Mouse (Mus musculus): ENCODE results near the gene Izumo1r. TPM values are rescaled to one million over a fixed set of nuclear protein-coding genes. Genes with fewer than 3 reads are reported as not detected.

Gene Izumo1r
- total and polyA plus RNA-seq, 2 experiments from 2014 or later: not detected

DNA sequence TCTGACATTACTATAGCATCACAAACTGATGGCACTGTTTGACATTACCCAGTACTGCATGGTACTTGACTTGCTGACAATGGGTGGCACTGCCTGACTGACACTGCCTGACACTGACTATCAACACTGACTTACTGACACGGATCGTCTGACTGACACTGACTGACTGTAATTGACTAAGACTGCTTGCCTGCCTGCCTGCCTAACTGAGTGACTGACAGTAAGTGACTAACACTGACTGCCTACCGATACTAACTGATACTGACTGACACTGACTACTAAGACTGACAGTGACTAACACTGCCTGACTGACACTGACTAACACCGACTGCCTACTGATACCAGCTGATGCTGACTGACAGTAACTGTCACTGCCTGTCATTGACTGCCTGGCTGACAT is 17.5 kb upstream of the Izumo1r start:
- 44% methylated on average over 4 of the region's 4 CpGs for WGBS
- TF ChIP-seq CTCF (IDR thresholded peaks at IDR 0.05; ENCODE audit: low read depth): no peak
- Histone ChIP-seq H3K9ac (no peak overlapping the region), H3K4me2 (ENCODE audit: low read depth) (no peak overlapping the region), H3K27me3 (ENCODE audit: insufficient read depth, low read length) (no peaks in the 10 kb centered on the region), H3K36me3 (ENCODE audit: insufficient read depth) (no peaks in the 10 kb centered on the region), H3K9me3 (ENCODE audit: low read length) (no peaks in the 10 kb centered on the region), H3K27ac (ENCODE audit: low read depth, low read length) (no peak overlapping the region), H3K4me1 (ENCODE audit: insufficient read depth) (no peaks in the 10 kb centered on the region), H3K4me3 (ENCODE audit: low read depth, low read length) (no peak overlapping the region)
- ATAC-seq (peak; percentile 87), DNase-seq (no peak)

DNA sequence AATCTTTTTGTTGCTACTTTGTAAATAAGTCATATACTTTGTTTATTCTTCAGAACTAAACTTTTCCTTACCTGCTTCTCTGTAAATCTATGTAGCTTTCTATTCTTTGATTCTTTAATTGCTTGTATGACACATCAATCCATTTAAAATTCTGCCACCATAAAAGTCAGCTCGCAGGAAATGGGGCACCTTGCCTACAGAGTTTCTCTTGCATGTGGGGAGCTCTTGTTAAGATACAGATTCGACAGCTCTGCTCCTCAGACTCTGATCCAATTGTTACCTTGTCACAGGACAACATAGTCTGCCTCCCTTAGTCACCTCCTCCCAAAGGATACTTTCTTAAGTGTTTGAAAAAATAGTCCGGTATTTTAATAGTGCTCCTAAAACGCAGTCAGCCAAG is 16.9 kb upstream of the Izumo1r start:
- Histone ChIP-seq H3K9ac (no peak overlapping the region), H3K27ac (ENCODE audit: low read depth, low read length) (no peak overlapping the region), H3K4me3 (ENCODE audit: low read depth, low read length) (no peak overlapping the region), H3K27me3 (ENCODE audit: insufficient read depth, low read length) (no peaks in the 10 kb centered on the region), H3K4me2 (ENCODE audit: low read depth) (no peak overlapping the region), H3K9me3 (ENCODE audit: low read length) (no peaks in the 10 kb centered on the region), H3K36me3 (ENCODE audit: insufficient read depth) (no peaks in the 10 kb centered on the region), H3K4me1 (ENCODE audit: insufficient read depth) (no peaks in the 10 kb centered on the region)
- DNase-seq: no peak
- TF ChIP-seq CTCF (IDR thresholded peaks at IDR 0.05; ENCODE audit: low read depth): no peak
- ATAC-seq: no peak
- 80% methylated on average over 4 of the region's 4 CpGs for WGBS

DNA sequence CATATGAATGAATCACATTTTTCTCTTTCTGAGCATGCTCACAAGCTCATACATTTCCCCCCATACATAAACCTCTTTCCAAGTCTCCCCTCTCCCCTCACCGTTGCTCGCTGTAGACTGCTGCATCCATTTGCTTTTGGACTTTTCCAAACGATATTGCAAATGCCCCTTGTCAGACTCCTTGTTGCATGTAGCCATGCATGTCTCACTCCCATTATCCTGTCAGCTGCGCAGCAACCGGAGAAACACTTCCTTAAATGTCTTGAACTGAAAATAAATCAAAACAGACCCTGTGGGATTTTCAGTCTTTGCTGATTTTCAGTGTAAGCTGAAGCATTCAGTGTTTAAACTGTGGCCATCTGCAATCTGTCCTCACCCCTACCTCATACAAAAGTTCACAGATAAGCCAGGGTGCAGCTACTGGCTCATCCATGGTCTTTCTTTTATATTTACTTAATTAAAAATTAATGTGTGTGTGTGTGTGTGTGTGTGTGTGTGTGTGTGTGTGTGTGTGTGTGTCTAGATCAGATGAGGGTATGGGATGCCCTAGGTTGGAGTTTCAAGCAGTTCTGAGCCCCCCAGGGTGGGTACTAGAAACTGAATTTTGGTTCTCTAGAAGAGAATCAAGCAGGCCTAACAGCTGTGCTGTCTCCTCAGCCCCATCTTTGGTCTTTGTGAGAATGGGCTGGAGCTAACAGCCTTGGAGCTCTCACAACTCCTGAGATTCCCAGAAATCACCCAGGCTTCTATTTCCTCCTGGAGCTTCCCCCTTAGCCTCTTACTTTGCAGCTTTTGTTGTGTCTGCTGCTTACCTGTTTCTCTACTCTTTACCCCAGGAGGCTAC is 15.3 kb upstream of the Izumo1r start:
- Histone ChIP-seq H3K9ac (no peak overlapping the region), H3K4me3 (ENCODE audit: low read depth, low read length) (no peak overlapping the region), H3K36me3 (ENCODE audit: insufficient read depth) (no peaks in the 10 kb centered on the region), H3K4me2 (ENCODE audit: low read depth) (no peak overlapping the region), H3K27ac (ENCODE audit: low read depth, low read length) (no peak overlapping the region), H3K9me3 (ENCODE audit: low read length) (no peaks in the 10 kb centered on the region), H3K4me1 (ENCODE audit: insufficient read depth) (no peaks in the 10 kb centered on the region), H3K27me3 (ENCODE audit: insufficient read depth, low read length) (no peaks in the 10 kb centered on the region)
- ATAC-seq (0 out of 2 replicates have a peak, but pooled peaks have one; percentile 36), DNase-seq (no peak)
- no peak for TF ChIP-seq CTCF (IDR thresholded peaks at IDR 0.05; ENCODE audit: low read depth)
- WGBS: 66% methylated on average over 5 of the region's 5 CpGs

DNA sequence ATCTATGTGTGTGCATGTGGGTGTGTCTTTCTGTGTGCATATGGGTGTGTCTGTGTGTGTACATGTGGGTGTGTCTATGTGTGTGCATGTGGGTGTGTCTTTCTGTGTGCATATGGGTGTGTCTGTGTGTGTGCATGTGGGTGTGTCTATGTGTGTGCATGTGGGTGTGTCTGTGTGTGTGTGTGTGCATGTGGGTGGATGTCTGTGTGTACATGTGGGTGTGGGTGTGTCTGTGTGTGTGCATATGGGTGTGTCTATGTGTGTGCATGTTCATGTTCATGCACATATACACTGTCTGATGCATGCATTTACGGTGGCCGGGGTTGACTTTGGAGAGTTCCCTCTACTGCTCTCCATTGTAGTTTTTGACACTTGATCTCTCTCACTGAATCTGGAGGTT is 13.9 kb upstream of the Izumo1r start:
- Histone ChIP-seq H3K27me3 (ENCODE audit: insufficient read depth, low read length) (no peaks in the 10 kb centered on the region), H3K4me1 (ENCODE audit: insufficient read depth) (no peaks in the 10 kb centered on the region), H3K27ac (ENCODE audit: low read depth, low read length) (no peak overlapping the region), H3K9ac (no peak overlapping the region), H3K36me3 (ENCODE audit: insufficient read depth) (no peaks in the 10 kb centered on the region), H3K4me3 (ENCODE audit: low read depth, low read length) (no peak overlapping the region), H3K9me3 (ENCODE audit: low read length) (no peaks in the 10 kb centered on the region), H3K4me2 (ENCODE audit: low read depth) (no peak overlapping the region)
- WGBS: 96% methylated on average over 2 of the region's 2 CpGs
- no peak for TF ChIP-seq CTCF (IDR thresholded peaks at IDR 0.05; ENCODE audit: low read depth)
- DNase-seq (no peak), ATAC-seq (no peak)

DNA sequence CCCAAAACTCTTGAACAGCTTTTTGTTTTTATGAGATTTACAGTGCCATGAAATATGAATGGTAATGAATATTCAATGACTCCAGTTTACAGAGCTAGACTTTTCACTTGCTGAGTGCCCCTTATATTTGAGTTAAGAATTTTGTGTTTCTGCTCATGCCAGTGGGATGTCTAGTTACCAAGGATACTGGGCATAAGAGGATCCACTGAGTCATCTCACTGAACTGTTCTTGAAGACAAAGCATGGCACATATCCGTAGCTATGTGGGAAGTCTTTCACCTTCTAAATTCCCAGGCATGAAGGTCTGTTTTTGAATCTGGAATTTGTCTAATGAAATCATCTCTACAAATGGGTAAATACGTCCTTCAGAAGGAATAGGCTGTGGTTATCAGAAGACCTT is 8.3 kb upstream of the Izumo1r start:
- no peaks in the 10 kb centered on the region for H3K9me3 ChIP-seq (ENCODE audit: low read length)
- no peak for DNase-seq
- H3K4me3 ChIP-seq (ENCODE audit: low read depth, low read length): no peak overlapping the region
- no peak overlapping the region for H3K27ac ChIP-seq (ENCODE audit: low read depth, low read length)
- ATAC-seq: no peak
- no peaks in the 10 kb centered on the region for H3K27me3 ChIP-seq (ENCODE audit: insufficient read depth, low read length)
- no peak for TF ChIP-seq CTCF (IDR thresholded peaks at IDR 0.05; ENCODE audit: low read depth)
- WGBS: 84% methylated on average over 2 of the region's 2 CpGs
- no peaks in the 10 kb centered on the region for H3K4me1 ChIP-seq (ENCODE audit: insufficient read depth)
- no peaks in the 10 kb centered on the region for H3K36me3 ChIP-seq (ENCODE audit: insufficient read depth)
- H3K9ac ChIP-seq: no peak overlapping the region
- no peak overlapping the region for H3K4me2 ChIP-seq (ENCODE audit: low read depth)

DNA sequence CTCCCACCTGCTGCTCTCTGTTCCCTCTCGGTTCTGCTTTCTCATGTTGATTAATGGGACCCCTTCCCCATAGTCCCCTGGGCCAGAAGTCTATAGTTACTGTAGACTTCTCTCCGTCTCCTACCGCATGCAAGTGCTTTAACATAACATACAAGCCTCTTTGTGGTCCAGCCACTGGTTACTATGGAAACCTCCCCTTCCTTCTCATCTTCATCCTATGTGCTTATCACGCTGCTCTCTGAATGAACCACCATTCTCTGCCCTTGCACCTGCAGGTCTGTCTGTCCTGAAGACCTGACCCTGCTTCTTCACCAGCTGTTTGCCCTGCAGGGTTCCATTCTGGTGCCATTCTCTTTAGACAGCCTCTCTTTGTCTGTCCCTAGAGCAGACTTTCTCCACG is 6.2 kb upstream of the Izumo1r start:
- Histone ChIP-seq H3K4me1 (ENCODE audit: insufficient read depth) (no peaks in the 10 kb centered on the region), H3K36me3 (ENCODE audit: insufficient read depth) (no peaks in the 10 kb centered on the region), H3K27me3 (ENCODE audit: insufficient read depth, low read length) (no peaks in the 10 kb centered on the region), H3K4me2 (ENCODE audit: low read depth) (no peak overlapping the region), H3K27ac (ENCODE audit: low read depth, low read length) (no peak overlapping the region), H3K4me3 (ENCODE audit: low read depth, low read length) (no peak overlapping the region), H3K9ac (no peak overlapping the region), H3K9me3 (ENCODE audit: low read length) (no peaks in the 10 kb centered on the region)
- no peak for DNase-seq
- 21% methylated on average over 5 of the region's 5 CpGs for WGBS
- no peak for TF ChIP-seq CTCF (IDR thresholded peaks at IDR 0.05; ENCODE audit: low read depth)
- peak; percentile 63 for ATAC-seq

DNA sequence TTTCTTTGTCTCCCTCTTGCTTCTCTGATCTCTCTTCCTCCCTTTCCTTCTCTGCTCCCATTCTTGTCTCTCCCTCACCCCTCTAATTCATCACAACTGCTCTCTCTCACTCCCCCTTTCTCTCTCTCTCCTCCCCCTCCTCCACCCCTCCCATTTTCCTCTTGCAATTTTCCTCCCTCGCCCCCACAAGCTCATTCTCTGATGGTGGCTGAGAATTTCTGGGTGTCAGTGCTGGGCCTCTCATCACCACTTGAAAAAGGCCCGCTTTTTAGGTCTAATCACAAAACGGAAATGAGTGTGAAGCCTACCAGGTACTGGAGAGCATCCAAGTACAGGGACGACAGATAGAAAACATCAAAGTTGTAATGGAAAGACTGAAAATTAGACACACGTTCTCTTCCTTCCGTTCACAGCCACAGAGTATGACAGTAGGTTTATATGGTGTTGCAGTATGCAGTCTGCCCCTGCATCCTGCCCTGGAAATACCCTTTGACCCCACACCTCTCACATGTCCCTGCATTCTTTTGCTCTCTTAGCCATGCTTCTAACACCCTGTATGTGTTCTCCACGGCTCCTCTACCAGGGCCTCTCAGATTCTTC is 4.2 kb upstream of the Izumo1r start:
- Histone ChIP-seq H3K27me3 (ENCODE audit: insufficient read depth, low read length) (no peaks in the 10 kb centered on the region), H3K4me2 (ENCODE audit: low read depth) (no peak overlapping the region), H3K9me3 (ENCODE audit: low read length) (no peaks in the 10 kb centered on the region), H3K9ac (no peak overlapping the region), H3K36me3 (ENCODE audit: insufficient read depth) (no peaks in the 10 kb centered on the region), H3K4me1 (ENCODE audit: insufficient read depth) (no peaks in the 10 kb centered on the region), H3K27ac (ENCODE audit: low read depth, low read length) (no peak overlapping the region), H3K4me3 (ENCODE audit: low read depth, low read length) (no peak overlapping the region)
- TF ChIP-seq CTCF (IDR thresholded peaks at IDR 0.05; ENCODE audit: low read depth): no peak
- DNase-seq (no peak), ATAC-seq (no peak)
- 63% methylated on average over 7 of the region's 7 CpGs for WGBS
